Mouse (Mus musculus): ENCODE data around the gene Eif1ad. TPM values are rescaled to one million over a fixed set of nuclear protein-coding genes. Genes with fewer than 3 reads are reported as not detected.
"Not testable (repeated sequence)": the region's sequence is repeated elsewhere in the genome, so short reads cannot be mapped to it uniquely, and the experiment has no call there.

Eif1ad gene
- total RNA-seq, 2 experiments from 2014 or later = 26.4 to 28.8 TPM

DNA sequence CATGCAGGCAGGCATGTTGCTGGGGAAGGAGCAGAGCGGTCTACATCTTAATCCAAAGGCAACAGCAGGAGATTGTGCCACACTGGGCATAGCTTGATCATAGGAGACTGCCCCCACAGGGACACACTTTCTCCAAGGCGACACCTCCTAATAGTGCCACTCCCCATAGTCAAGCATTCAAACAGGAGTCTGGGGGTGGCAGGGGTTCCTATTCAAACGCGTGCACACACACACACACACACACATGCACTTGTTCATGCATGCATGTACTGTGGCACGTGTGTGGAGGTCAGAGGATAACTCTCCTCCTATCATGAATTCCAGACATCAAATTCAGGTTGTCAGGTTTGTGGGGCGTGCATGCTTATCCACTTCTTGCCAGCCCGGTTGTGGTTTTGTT is 6.2 kb downstream of the Eif1ad start:
- DNase-seq = no peak
- intact Hi-C loops (cut with DNase I) = no loop called here

DNA sequence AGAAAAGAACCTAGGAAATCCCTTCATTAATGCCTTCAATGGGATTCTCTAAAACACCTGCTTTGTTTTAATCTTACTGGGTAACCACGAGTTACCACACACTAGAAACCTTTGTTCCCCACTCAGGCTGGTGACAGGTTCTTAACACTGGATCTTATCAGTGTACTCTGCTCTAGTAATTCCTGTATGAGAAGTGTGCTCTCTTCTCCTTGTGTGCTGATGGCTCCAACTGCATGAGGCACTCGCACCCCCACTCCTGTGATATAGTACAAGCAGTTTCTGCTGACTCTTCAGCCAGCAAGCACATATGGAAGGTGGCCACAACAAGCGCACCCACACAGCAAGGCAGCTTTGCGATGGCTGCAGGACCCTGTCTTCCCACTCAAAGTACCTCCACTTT is 7.6 kb downstream of the Eif1ad start:
- intact Hi-C loops (cut with DNase I) = no loop called here
- DNase-seq = no peak

DNA sequence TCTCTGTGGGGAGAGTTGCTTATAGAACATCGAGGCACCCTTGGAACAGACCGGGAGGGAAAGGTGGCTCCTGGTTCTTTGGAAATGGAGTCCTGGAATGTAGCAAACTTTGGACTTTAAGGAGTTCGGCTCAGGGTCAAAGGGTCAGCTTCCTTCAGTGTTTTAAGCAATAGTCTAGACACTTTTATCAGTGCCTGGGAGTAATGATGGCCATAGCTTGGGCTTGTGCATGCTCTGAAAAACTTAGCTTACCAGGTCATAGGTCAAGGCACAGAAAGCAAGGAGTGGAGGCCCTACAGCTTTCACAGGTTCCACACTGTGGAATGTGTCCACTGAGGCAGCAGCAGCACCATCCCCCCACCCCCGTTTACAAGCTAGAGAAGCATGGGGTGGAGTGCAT is 8.2 kb downstream of the Eif1ad start:
- intact Hi-C loops (cut with DNase I) = no loop called here
- DNase-seq = no peak

DNA sequence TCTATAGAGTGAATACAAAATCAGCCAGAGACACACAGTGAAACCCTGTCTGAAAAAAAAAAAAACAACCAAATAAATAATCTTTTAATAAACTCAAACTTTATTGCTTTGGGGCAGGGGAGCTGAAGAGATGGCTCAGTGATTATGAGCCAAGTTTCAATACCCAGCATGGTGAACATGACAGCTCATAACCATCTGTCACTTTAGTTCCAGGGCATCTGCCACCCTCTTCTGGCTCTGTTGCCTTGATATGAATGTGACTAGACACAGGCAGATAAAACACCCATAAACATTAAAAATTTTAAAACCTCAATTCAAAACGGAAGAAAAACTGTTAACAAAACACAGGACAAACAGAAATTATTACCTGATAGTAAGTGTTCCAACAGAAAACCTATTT is 10.9 kb downstream of the Eif1ad start:
- no peak for DNase-seq
- intact Hi-C loops (cut with DNase I) = no loop called here

DNA sequence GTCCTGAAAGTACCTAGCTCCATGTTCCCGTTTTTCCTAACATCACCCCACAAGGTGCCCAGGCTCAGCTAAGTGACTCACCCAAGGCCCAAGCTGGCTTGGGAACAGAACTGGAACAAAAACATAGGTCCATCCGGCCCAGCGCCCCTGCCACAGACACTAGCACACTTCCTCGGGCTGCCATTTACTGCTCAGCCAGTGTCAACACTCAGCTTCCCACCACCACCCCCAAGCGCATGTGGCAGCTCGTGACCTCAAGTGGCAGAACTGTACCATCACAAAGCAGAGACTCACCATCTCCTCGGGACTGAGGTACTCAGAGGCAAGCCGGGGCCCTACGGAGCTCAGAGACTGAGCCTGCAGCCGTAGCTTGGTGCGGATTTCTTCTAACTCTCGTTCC is 16.8 kb downstream of the Eif1ad start:
- intact Hi-C loops (cut with DNase I) = no loop called here
- no peak for DNase-seq

DNA sequence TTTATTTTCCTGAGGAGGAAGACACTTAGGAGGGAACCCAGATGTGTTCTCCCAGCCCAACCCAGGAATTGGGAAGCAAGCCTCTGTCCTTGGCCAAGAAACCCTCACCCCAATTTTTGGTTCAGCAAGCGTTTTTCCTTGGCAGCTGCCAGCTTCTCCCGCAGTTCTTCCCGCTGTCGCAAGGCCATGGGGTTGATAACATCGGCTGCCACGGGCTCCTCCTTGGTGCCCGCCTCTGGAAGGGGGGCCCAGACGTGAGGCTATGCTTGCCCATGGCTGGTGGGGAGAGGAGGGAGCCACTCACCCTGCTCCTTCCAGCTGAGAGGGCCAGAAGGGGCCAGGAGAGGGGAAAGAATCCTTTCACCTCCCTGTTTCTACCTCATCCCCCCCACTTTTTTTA is 18.2 kb downstream of the Eif1ad start:
- DNase-seq = no peak
- intact Hi-C loops (cut with DNase I) = no loop called here

DNA sequence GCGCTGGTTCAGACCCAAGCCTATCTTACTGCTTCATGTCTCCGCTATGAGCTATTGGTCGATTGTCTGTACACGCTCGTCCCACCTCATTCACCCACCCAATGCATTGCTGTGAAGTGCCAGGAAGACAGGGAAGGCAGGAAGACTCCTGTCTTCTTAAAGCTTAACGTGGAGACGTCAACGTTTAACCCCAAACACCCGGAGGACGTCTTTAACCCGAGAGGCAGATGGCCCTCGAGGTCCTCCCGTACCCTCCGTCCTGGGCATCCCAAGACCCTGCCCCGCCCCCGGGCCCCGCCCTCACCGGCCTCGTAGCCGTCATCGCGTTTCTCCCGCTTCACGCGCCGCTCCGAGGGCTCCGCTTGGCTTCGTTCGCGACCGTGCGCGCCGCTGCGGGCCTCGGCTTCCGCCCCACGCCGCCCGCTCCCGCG is 21.5 kb downstream of the Eif1ad start:
- peak in 1 of 2 experiments; percentile 52 for DNase-seq
- intact Hi-C loops (cut with DNase I) = loop anchor here (1.0 kb wide), 1 partner anchor 22 kb away; the partner anchor contains the start of gene Eif1ad

DNA sequence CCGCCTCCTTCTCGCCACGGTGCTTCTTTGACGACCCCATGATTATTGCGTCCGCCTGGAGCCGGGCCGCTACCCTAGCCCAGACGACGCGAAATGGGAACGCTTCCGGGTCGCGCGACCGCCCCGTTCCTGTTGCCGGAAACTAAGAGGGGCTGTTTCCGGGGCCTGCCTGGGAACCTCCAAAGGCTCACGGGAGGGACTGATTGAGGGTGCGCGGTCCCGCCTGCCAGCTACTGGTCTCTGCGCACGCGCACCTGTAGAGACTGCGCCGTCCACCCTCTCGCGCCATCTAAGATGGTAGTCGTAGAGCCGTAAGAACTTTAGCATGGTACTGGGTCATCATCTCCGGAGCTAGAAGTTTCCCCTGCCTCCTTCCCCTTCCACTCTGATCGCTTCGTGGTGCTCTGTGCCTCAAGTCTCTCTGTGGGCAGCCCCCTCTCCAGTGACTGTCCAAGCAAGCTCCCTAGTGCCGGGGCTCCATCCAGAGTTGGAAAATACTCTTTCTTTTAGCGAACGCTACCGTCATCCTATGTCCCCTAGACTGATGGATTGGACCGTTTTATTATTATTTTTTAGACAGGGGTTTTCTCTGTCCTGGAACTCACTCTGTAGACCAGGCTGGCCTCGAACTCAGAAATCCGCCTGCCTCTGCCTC is 22.2 kb downstream of the Eif1ad start, which contains the start of gene Sart1:
Gene Sart1, minus strand, starts transcription at position 116 of the 655 bp plus-strand sequence.
- intact Hi-C loops (cut with DNase I) = loop anchor here (1.0 kb wide), 1 partner anchor 22 kb away; the partner anchor contains the start of gene Eif1ad
- DNase-seq = peak; percentile 96

DNA sequence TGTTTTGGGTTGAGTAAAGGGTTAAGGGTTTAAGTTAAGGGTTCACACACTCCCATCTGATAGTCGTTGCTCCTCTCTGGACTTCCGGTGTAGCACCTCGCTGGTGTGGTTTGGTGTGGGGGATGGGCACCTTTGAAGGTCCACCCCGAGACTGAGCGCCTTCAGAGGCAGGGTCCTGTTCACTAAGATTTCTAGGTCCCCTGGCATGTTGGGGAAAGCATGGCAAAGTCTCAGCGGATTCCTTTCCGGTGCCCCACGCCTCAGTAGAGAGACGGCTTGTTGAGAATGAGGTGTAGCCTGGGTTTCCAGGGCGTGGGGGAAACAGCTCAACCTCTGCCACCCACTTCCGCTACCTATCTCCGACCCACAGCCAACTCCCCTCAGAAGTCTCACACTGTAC is 23.1 kb downstream of the Eif1ad start:
- intact Hi-C loops (cut with DNase I) = loop anchor here (2.0 kb wide), 1 partner anchor 33 kb away; no protein-coding TSS in a partner anchor
- DNase-seq = peak; percentile 30 to 54

DNA sequence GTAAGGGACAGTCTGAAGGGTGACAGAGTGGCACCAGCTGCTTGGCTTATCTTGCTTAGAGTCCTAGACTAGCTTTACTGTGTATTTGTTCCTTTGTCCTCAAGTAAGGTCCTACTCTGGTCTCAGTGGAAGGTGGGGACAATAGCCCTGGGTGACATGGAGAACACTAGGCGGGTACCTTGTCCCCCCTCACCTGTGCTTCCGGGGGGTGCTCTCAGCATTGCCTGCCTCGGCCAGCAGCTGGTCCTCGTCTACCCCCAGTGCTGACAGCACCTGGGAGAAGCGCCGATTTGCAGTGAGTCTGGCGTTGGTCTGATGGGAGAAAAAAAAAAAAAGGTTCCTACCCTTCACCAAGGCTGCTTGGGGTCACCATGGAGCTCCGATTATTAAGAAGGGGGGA is 23.9 kb downstream of the Eif1ad start:
- DNase-seq = no peak
- intact Hi-C loops (cut with DNase I) = loop anchor here (2.0 kb wide), 1 partner anchor 32 kb away; no protein-coding TSS in a partner anchor

DNA sequence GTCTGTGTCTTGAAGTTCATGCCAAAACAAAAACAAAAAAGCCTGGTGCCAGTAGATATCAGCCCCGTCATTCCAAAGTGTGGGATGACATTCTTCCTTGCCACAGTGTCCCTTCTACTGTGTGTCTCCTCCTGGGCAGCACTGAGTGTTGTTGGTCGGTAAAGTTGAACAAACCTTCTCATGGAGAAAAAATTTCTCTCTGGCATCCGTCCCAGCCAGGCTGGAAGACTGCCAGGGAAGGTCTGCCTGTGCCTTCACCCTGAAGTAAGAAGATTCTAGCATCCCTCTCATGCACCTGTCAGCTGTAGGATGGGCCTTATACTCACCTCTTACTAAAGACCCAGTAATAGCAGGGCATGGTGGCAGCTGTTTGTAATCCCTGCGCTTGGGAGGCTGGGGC is 26.4 kb downstream of the Eif1ad start:
- DNase-seq = peak; percentile 64 to 72
- intact Hi-C loops (cut with DNase I) = no loop called here

DNA sequence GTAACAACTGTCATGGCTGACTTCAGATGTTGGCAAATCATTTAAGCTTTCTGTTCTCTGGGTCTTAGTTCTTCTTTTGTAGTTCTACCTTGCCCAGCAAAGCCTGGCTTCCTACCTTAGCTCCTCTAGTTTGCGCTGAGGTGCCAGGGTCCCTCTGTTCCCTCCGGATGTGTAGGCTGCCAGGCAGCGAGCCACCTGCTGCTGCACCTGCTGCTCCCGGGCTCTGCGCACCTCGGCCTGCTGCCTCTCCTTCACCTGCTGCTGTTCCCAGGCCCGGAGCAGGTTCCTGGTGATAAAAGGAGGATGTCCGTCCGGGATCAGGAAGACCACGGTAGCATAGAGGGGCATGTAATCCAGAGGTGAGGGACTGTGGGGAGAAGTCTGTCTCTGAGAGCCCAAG is 27.6 kb downstream of the Eif1ad start:
- DNase-seq = no peak
- intact Hi-C loops (cut with DNase I) = no loop called here

DNA sequence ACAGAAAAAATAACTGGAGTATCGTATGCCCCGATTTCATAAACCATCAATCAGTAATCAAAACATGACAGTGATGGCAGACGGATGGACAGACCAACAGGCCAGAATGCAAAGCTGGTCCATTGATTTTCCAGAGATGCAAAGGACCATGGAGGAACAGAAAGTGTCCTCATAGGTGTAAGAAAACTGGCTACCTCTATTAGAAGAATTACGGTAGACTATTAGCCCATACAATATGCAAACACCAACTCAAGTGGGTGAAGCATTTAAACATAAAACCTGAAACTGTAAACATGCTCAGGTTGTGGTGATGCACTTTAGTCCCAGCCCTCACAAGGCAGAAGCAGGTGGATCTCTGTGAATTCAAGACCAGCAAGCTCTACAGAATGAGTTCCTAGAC is 28.8 kb downstream of the Eif1ad start:
- no peak for DNase-seq
- intact Hi-C loops (cut with DNase I) = no loop called here

DNA sequence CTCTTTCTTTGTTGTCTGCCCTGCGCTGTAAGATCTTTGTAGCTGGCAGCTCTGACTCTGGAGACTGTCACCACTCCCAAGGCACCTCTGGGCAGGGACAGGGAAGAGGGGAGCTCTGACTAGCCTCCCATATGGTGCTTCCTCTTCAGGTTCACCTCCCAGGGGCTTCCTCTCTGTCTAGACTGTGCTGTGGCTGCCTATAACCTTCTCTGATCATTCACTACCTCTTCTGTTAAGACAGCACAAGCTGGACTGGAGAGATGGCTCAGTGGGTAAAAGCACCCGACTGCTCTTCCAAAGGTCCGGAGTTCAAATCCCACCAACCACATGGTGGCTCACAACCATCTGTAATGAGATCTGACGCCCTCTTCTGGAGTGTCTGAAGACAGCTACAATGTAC is 34.5 kb downstream of the Eif1ad start:
- intact Hi-C loops (cut with DNase I); DNase-seq: not testable (repeated sequence)

DNA sequence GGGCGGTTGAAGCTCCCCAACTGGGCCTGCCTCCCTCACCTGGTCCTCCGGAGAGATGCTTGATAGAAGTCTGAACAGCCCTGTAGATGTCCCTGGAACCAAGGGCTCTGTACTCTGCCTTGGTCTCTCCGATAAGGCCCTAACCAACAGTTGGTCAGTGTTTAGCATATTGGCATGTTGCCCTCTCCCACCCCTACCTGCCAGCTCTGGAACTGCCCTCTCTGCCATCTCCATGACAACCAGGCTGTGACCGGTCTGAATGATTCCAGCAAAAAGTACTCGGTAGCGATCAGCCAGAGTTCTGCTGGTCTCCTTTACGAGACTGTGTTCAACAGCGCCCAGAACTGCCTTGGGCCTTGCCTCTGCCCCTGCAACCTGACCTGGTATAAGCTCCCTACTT is 35.8 kb downstream of the Eif1ad start, which contains the start of gene Tsga10ip:
Gene Tsga10ip, minus strand, starts transcription at position 234 of the 400 bp plus-strand sequence.
- intact Hi-C loops (cut with DNase I) = no loop called here

DNA sequence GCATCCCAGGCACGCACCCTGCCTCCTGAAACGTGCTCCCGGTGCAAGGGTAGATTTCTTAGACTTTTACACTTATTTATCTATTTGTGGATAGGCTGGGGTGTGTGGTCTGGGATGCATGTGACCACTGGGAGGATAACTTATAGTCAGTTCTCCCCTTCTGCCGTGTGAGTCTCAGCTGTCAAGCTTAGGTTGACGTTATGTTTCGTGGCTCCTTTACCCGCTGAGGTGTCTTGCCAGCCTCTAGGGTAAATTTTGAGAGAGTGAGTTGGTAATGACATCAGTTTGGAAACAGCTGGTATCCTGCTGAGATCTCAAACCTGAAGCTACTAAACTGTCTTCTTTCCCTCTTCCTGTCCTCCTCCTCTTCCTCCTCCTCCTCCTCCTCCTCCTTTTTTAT is 39.4 kb downstream of the Eif1ad start:
- intact Hi-C loops (cut with DNase I) = loop anchor here (2.0 kb wide), 1 partner anchor 23 kb away; no protein-coding TSS in a partner anchor
- DNase-seq = no peak

More for the DNA sequence above, 35.8 kb downstream of the Eif1ad start, which contains the start of gene Tsga10ip:
- no peak for DNase-seq

DNA sequence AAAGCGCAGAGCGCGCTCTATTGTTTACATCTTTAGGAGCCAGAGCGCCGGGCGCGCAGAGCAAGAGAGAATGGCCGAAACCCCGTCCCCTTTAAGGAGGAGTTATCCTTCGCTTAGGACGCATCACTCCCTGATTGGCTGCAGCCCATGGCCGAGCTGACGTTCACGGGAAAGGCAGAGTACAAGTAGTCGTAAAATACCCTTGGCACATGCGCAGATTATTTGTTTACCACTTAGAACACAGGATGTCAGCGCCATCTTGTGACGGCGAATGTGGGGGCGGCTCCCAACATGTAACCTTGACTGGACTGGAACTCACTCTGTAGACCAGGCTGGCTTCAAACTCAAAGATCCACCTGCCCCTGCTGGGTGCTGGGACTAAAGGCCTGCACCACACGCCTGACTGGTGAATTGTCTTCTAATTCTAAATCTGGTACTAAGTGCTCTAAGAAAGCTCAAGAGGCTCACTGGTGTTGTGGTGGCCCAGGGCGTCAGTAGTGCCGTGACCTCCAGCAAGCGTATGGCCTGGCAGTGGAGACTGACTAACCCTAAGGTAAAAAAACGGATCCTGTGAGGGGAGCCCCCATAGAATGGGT is 40.1 kb downstream of the Eif1ad start:
- intact Hi-C loops (cut with DNase I) = loop anchor here (2.0 kb wide), 1 partner anchor 22 kb away; no protein-coding TSS in a partner anchor
- peak in 1 of 2 experiments; percentile 58 for DNase-seq

DNA sequence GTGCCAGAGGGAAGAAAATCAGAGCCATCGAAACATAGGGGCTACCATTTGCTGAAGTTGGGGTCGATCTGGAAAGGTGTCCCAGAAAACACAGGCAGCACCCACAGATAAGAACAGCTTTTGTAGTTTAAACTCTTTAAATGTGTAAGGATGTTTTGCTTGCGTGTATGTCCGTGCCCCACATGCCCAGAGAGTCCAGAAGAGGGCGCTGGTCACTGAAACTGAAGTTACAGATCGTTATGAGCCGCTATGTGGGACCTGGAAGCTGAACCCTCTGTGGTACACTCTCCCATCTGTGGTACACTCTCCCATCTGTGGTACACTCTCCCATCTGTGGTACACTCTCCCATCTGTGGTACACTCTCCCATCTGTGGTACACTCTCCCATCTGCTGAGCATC is 40.6 kb downstream of the Eif1ad start:
- peak; percentile 62 to 74 for DNase-seq
- intact Hi-C loops (cut with DNase I) = loop anchor here (2.0 kb wide), 1 partner anchor 22 kb away; no protein-coding TSS in a partner anchor

DNA sequence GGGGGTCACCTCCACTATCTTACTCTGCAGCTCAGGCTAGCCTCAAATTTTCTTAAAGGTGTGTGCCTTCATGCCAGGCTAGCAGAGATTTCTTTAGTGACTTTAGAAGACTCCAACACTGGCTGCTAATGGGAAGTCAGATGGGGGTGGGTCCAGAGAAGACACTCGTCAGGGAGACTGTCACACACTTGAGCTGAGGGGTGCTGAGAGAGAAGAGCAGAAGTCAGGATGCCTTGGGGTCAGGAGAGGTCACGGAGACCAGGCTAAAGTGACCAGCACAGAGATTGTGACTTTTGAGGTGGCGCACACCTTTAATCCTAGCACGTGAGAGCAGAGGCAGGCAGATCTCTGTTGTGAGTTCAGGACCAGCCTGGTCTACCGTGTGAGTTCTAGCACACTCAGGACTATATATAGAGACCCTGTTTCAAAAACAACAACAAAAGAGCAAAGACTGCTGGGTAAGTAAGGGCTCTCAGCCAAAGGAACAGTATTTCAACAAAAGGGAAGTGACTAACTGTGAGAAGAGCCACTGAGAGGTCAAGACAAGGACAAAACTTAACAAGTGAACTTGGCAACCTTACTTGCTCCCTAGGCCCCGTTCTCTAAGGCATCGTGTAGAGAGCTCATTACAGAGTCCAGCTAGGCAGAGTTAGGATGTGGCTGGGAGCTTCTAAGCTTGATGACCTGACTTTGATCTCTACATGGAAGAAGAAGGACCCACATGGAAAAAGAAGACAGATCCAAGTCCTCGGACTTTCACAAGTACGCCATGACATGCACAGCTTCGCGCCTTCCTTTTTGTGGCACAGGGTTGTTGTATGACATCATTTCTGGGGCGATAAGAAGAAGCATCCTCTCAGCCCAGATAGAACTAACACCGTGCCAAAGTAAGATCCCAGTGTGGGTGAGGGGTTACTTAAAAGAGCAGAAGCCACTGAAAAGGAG is 41.8 kb downstream of the Eif1ad start:
- intact Hi-C loops (cut with DNase I) = no loop called here
- DNase-seq = peak; percentile 56 to 61

DNA sequence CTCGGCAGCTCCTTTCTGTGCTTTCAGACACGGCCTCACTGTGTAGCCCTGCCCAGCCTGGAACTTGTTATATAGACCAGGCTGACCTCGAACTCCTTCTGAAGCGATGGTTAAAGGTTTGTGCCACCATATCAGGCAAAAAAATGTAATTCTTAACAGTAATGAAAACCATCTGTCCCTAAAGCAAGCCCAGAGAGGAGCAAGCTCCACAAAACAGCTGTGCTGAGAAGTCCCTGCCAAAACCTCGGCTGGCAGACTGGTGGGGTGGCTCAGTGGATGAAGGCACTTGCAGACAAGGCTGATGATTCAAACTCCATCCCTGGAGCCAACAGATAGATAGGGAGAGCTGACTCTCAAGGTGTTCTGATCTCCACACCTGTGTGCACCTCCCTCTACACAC is 42.5 kb downstream of the Eif1ad start:
- peak; percentile 68 to 78 for DNase-seq
- intact Hi-C loops (cut with DNase I) = no loop called here

DNA sequence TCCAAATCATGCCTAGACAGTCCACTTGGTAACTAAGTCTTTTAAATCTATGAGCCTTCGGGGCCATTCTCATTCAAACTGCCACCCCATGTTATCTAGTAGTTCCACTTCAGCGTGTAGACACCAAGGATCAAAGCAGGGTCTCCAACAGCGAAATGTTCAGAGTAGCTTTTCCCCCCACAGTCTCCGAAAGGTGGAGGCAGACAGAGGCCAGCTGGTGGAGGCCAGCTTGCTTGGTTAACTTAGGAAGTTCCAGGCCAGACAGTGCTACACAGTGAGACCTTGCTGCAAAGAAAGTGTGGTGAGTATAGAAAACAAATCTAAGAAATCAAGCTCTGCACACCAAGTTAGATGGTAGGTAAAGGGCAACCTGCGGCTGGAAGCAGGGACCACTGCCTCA is 44.1 kb downstream of the Eif1ad start:
- DNase-seq = no peak
- intact Hi-C loops (cut with DNase I) = no loop called here
